Mouse (Mus musculus) spleen, adult 2 months (tissue): ENCODE measurements around the gene Arid1b.

Experiments used
- CTCF ChIP-seq: fragments of 200-500 bp; IDR thresholded peaks from 2 replicates; pipeline ENCODE4 v1.5.1; 2011; ENCODE audit warnings: mild to moderate bottlenecking, inconsistent platforms; ENCODE audit not compliant: insufficient read depth, insufficient read length, insufficient replicate concordance; ENCODE audit errors: extremely low read depth
- POLR2A ChIP-seq: fragments of 200-500 bp; IDR thresholded peaks from 2 replicates; pipeline ENCODE4 v1.6.1; 2011; ENCODE audit warnings: low read depth, low read length, inconsistent platforms

DNA sequence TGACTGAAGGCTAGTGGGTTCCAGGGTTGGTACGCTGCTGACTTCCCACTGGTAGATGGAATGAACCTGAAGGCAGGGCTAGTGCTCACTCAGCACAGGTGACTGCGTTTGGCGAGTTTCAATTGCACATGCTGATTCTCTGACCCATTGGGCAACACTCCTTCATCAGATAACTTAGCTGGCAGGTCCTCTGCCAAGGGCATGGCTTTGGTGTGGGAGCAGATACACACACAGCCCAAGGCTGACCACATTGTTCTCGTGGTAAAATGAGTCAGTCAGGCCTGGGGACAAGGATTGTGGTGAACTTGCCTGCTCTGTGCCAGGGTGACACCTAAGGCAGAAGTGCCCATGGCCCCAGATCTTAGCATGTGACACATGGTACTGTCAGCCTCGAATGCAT, 100.5 kb downstream of the Arid1b start:
- no peak for TF ChIP-seq POLR2A
- TF ChIP-seq CTCF = no peak
